Comparison of ENCODE assay signal across 13 mouse cellular contexts in genomic region chr5:37010666-37011317, GRCm38 (mm10). TPM values are rescaled to one million over a fixed set of nuclear protein-coding genes. Genes with fewer than 3 reads are reported as not detected.
DNase-seq lines count a peak whose midpoint lies in the region; ATAC-seq lines count a peak whose summit lies in the region.
"Had no signal": no experiment of that assay in that cellular context is flagged by ENCODE, and none has a peak within 500 bp of the region (broad histone marks: within the 10 kb centered on the region; RNA-seq: fewer than 3 reads in every experiment).

No protein-coding gene starts in this region.

- peaks cover 6% of the 10 kb centered on the region; the same call in 1 of the 2 replicates for H3K9me3 ChIP-seq in midbrain, embryonic 16.5 days (replicated peaks; ENCODE audit: control insufficient read depth, low read length, poor library complexity, severe bottlenecking)
- H3K9me3 ChIP-seq in heart, embryonic 10.5 days: peaks cover 4% of the 10 kb centered on the region; the same call in 1 of the 2 replicates

- H3K4me1 ChIP-seq in midbrain, embryonic 16.5 days (ENCODE audit: control insufficient read depth, insufficient read depth, low read length): peaks cover 3% of the 10 kb centered on the region; the same call in 1 of the 2 replicates
- H3K4me1 ChIP-seq in heart, embryonic 10.5 days: no peaks in the 10 kb centered on the region

- no peak overlapping the region for H3K4me3 ChIP-seq in midbrain, embryonic 16.5 days (ENCODE audit: low read depth, low read length)
- no peak overlapping the region for H3K4me3 ChIP-seq in heart, embryonic 10.5 days

- ATAC-seq in midbrain, embryonic 16.5 days: peak; percentile 88
- ATAC-seq: Patski had no signal

- peak; percentile 54 to 65 for DNase-seq in cerebellum, postnatal 25 days
- no peak for DNase-seq in cerebellum, adult 8-10 months
- DNase-seq in MN1 (ENCODE audit: low spot score): peak; percentile 75
- DNase-seq in layer of hippocampus, adult 18-20 months (ENCODE audit: low spot score in 2 of 2): peak; percentile 69 to 72
- DNase-seq in adrenal gland, postnatal 4 days (ENCODE audit: low spot score in 2 of 2): no peak
- DNase-seq in heart, embryonic 10.5 days (ENCODE audit: low spot score): no peak
- DNase-seq in lung, postnatal 25 days (ENCODE audit: low spot score): no peak
- DNase-seq: adrenal gland, postnatal 25 days; kidney, postnatal 10 days had no signal

- H3K4me2 ChIP-seq in midbrain, embryonic 16.5 days (ENCODE audit: low read length): no peak overlapping the region
- H3K4me2 ChIP-seq: liver, embryonic 11.5 days had no signal

- WGBS in midbrain, embryonic 16.5 days: 62% methylated on average over 10 of the region's 10 CpGs
- 68% methylated on average over 10 of the region's 10 CpGs for WGBS in heart, embryonic 10.5 days

- no peaks in the 10 kb centered on the region for H3K27me3 ChIP-seq in midbrain, embryonic 16.5 days (ENCODE audit: control insufficient read depth, insufficient read depth, low read depth, low read length)
- peaks cover 4% of the 10 kb centered on the region; the same call in 1 of the 2 replicates for H3K27me3 ChIP-seq in heart, embryonic 10.5 days (ENCODE audit: insufficient read depth, poor library complexity, severe bottlenecking)
- H3K27me3 ChIP-seq: Patski had no signal

- H3K9ac ChIP-seq in midbrain, embryonic 16.5 days (ENCODE audit: low read depth, low read length): no peak overlapping the region

- no peaks in the 10 kb centered on the region for H3K36me3 ChIP-seq in midbrain, embryonic 16.5 days (ENCODE audit: control insufficient read depth, insufficient read depth, low read length)
- H3K36me3 ChIP-seq in heart, embryonic 10.5 days: no peaks in the 10 kb centered on the region

- peak overlapping the region; percentile 68 for H3K27ac ChIP-seq in midbrain, embryonic 16.5 days (ENCODE audit: low read length)
- H3K27ac ChIP-seq in heart, embryonic 10.5 days: no peak overlapping the region
- H3K27ac ChIP-seq: macrophage had no signal

RNA-seq across cellular contexts. Expression of gene Wfs1, which starts 21.8 kb away (rescaled TPM):
- 100 to 1,000 TPM; 145 to 182 TPM for total RNA-seq in layer of hippocampus, adult 18-20 months (2021)
- polyA plus RNA-seq in midbrain, embryonic 16.5 days (2015; fragmentation: Nextera tagmentation; extraction: Ambion mirVana): 10.3 and 11.1 TPM in 2 replicates
- 10 to 100 TPM; 16.6 to 18.5 TPM for total RNA-seq in adrenal gland, postnatal 4 days (2021)
- polyA plus RNA-seq in heart, embryonic 10.5 days (2016; fragmentation: Nextera tagmentation; extraction: Ambion mirVana): 17.4 and 30.7 TPM in 2 replicates

Comparison
In these comparisons a context has a peak if more than half of its experiments do, and no peak if none do; other contexts are left out.
1. DNase-seq: peak in cerebellum, postnatal 25 days (2 of 2), MN1 (single experiment) and layer of hippocampus, adult 18-20 months (2 of 2); none in cerebellum, adult 8-10 months (single experiment), adrenal gland, postnatal 4 days (0 of 2), heart, embryonic 10.5 days (single experiment) and lung, postnatal 25 days (single experiment).
2. RNA of gene Wfs1, which starts 21.8 kb away (total RNA-seq): 145 to 182 TPM in layer of hippocampus, adult 18-20 months; 16.6 to 18.5 TPM in adrenal gland, postnatal 4 days; every median in the first group is over 4 times any median in the second.